Mouse (Mus musculus): ENCODE data around the gene Espnl.

DNA sequence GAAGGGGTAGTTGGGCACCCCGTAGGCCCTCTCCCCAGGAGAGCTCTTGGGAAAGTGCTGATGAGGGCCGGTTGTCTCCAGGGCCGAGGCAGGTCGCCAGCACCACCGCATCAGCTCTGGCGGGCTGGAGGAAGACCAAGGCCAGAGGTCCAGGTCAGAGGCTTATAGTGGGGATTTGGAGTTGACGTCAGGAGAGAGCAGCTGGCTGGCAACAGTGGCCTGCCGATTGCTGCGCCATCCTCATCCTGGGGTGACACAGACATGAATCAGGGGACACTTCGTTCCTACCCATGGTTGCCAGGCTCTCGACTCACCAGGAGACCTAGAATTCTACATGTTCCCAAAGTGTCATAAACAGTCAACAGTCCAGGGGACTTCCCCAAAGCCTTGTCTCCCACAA lies 34.2 kb downstream of the Espnl start:
- TF ChIP-seq USF1 (IDR thresholded peaks at IDR 0.05; ENCODE audit: low read depth, low read length): no peak
- no peak for TF ChIP-seq SMC3 (IDR thresholded peaks at IDR 0.05; ENCODE audit: low read depth, low read length)
- TF ChIP-seq POLR2A (IDR thresholded peaks at IDR 0.05; ENCODE audit: low read depth, low read length): no peak
- TF ChIP-seq MAFK (IDR thresholded peaks at IDR 0.05; ENCODE audit: insufficient replicate concordance, low read length): no peak
- TF ChIP-seq ZKSCAN1 (IDR thresholded peaks at IDR 0.05; ENCODE audit: borderline replicate concordance, low read depth, low read length): no peak
- no peak for TF ChIP-seq MEF2A (IDR thresholded peaks at IDR 0.05; ENCODE audit: borderline replicate concordance, low read depth, low read length)
- no peak for TF ChIP-seq MAX (IDR thresholded peaks at IDR 0.05; ENCODE audit: low read length)
- no peak for TF ChIP-seq CTCF (conservative IDR thresholded peaks at IDR 0.05 in 1 of 2, IDR thresholded peaks at IDR 0.05 in 1 of 2; ENCODE audit: low read depth in 2 of 2, low read length in 2 of 2)

Measured in CH12.LX (cell line).